Comparison of ENCODE assay signal across 21 mouse cellular contexts in genomic region chr3:137879313-137879712, GRCm38 (mm10). TPM values are rescaled to one million over a fixed set of nuclear protein-coding genes. Genes with fewer than 3 reads are reported as not detected.
A peak's percentile ranks its signal among the peaks of the same experiment; 100 is the strongest.
DNase-seq lines count a peak whose midpoint lies in the region; ATAC-seq and TF ChIP-seq lines count a peak whose summit lies in the region.
"Had no signal": no experiment of that assay in that cellular context is flagged by ENCODE, and none has a peak within 500 bp of the region (broad histone marks: within the 10 kb centered on the region; RNA-seq: fewer than 3 reads in every experiment).

No protein-coding gene starts in this region.

- H3K79me2 ChIP-seq in CH12.LX (replicated peaks; ENCODE audit: control insufficient read depth, extremely low read depth, insufficient read depth, poor library complexity, severe bottlenecking): no peaks in the 10 kb centered on the region

- intact Hi-C loops in heart, postnatal 25 days (cut with DNase I): no loop called here

- DNase-seq in 3T3-L1 (ENCODE audit: low read depth, low spot score): peak; percentile 57
- peak; percentile 88 for DNase-seq in CH12.LX (ENCODE audit: extremely low read depth)
- DNase-seq in cerebellum, postnatal 14 days: no peak
- no peak for DNase-seq in heart, postnatal 25 days (ENCODE audit: low spot score)
- DNase-seq in hindbrain, embryonic 14.5 days (ENCODE audit: low spot score): no peak
- no peak for DNase-seq in frontal cortex, postnatal 25 days (ENCODE audit: low spot score in 2 of 2)
- DNase-seq: adrenal gland, postnatal 10 days; cerebellum, adult 8-10 months; embryo, embryonic 11 days; kidney, adult 11 months; kidney, postnatal 10 days; layer of hippocampus, adult 9-11 months; lung, postnatal 36 days; thymus, adult 2 months had no signal

- H3K27me3 ChIP-seq in CH12.LX (replicated peaks): no peaks in the 10 kb centered on the region
- H3K27me3 ChIP-seq in liver, embryonic 15.5 days: no peaks in the 10 kb centered on the region
- no peaks in the 10 kb centered on the region for H3K27me3 ChIP-seq in hindbrain, embryonic 14.5 days (ENCODE audit: control insufficient read depth, insufficient read depth, low read length)
- H3K27me3 ChIP-seq: forebrain, embryonic 13.5 days; heart, embryonic 12.5 days; limb, embryonic 15.5 days; midbrain, embryonic 15.5 days had no signal

- H3K9ac ChIP-seq in CH12.LX (ENCODE audit: insufficient read depth, low read depth): no peak overlapping the region; the same call in 1 of the 2 replicates
- H3K9ac ChIP-seq in liver, embryonic 15.5 days: no peak overlapping the region
- H3K9ac ChIP-seq in hindbrain, embryonic 14.5 days: no peak overlapping the region
- H3K9ac ChIP-seq: forebrain, embryonic 13.5 days; heart, embryonic 12.5 days; limb, embryonic 15.5 days; midbrain, embryonic 15.5 days had no signal

- H3K36me3 ChIP-seq in CH12.LX (replicated peaks in 1 of 2; ENCODE audit: control insufficient read depth in 1 of 2, insufficient read depth in 1 of 2, low read length in 1 of 2): peaks cover 0 to 13% of the 10 kb centered on the region in 2 experiments
- H3K36me3 ChIP-seq in liver, embryonic 15.5 days (replicated peaks): 0 out of 2 replicates have a peak, but pooled peaks cover 3% of the 10 kb centered on the region
- no peaks in the 10 kb centered on the region for H3K36me3 ChIP-seq in hindbrain, embryonic 14.5 days (replicated peaks; ENCODE audit: control insufficient read depth, insufficient read depth)
- H3K36me3 ChIP-seq: midbrain, embryonic 15.5 days had no signal

- H3K4me3 ChIP-seq in CH12.LX (replicated peaks in 1 of 3; ENCODE audit: low read depth in 2 of 3, low read length in 2 of 3, poor library complexity in 1 of 3): no peak overlapping the region
- H3K4me3 ChIP-seq in bone marrow macrophage, adult 2 months (ENCODE audit: insufficient read depth, low read length): no peak overlapping the region
- H3K4me3 ChIP-seq in liver, embryonic 15.5 days (replicated peaks): no peak overlapping the region
- H3K4me3 ChIP-seq in hindbrain, embryonic 14.5 days (replicated peaks; ENCODE audit: low read length): no peak overlapping the region
- H3K4me3 ChIP-seq: forebrain, embryonic 13.5 days; heart, embryonic 12.5 days; hindbrain, embryonic 10.5 days; limb, embryonic 15.5 days; midbrain, embryonic 15.5 days had no signal

- no peak; the same call in none of the 2 replicates for TF ChIP-seq RAD21 in CH12.LX (IDR thresholded peaks at IDR 0.05; ENCODE audit: low read depth, low read length)

- peak overlapping the region; percentile 37 for H3K27ac ChIP-seq in CH12.LX (ENCODE audit: insufficient read depth, low read depth)
- H3K27ac ChIP-seq in bone marrow macrophage, adult 2 months (ENCODE audit: insufficient read depth, low read depth, low read length): peak overlapping the region; percentile 91
- no peak overlapping the region; the same call in 1 of the 2 replicates for H3K27ac ChIP-seq in liver, embryonic 15.5 days (replicated peaks)
- H3K27ac ChIP-seq in hindbrain, embryonic 14.5 days: no peak overlapping the region
- H3K27ac ChIP-seq: forebrain, embryonic 13.5 days; hindbrain, embryonic 10.5 days; limb, embryonic 15.5 days; midbrain, embryonic 15.5 days had no signal

- ATAC-seq in liver, embryonic 15.5 days (ENCODE audit: insufficient read depth): peak; percentile 37
- ATAC-seq in hindbrain, embryonic 14.5 days (ENCODE audit: low FRiP score): no peak
- ATAC-seq: forebrain, embryonic 13.5 days; midbrain, embryonic 15.5 days had no signal

- peak overlapping the region; percentile 27; the same call in 1 of the 2 replicates for H3K4me2 ChIP-seq in CH12.LX (ENCODE audit: insufficient read depth, low read depth, poor library complexity, severe bottlenecking)
- no peak overlapping the region for H3K4me2 ChIP-seq in liver, embryonic 15.5 days
- H3K4me2 ChIP-seq in hindbrain, embryonic 14.5 days (replicated peaks): no peak overlapping the region
- H3K4me2 ChIP-seq: forebrain, embryonic 13.5 days; heart, embryonic 12.5 days; limb, embryonic 15.5 days; midbrain, embryonic 15.5 days had no signal

- no peak for TF ChIP-seq CTCF in CH12.LX (conservative IDR thresholded peaks at IDR 0.05 in 1 of 2, IDR thresholded peaks at IDR 0.05 in 1 of 2; ENCODE audit: low read depth in 2 of 2, low read length in 2 of 2)
- no peak for TF ChIP-seq CTCF in bone marrow macrophage, adult 2 months (IDR thresholded peaks at IDR 0.05; ENCODE audit: low read depth, low read length)

- peaks cover 9% of the 10 kb centered on the region for H3K9me3 ChIP-seq in CH12.LX (replicated peaks; ENCODE audit: low read length)
- no peaks in the 10 kb centered on the region for H3K9me3 ChIP-seq in liver, embryonic 15.5 days (replicated peaks)
- no peaks in the 10 kb centered on the region for H3K9me3 ChIP-seq in hindbrain, embryonic 14.5 days (ENCODE audit: control insufficient read depth, low read length)
- H3K9me3 ChIP-seq: forebrain, embryonic 13.5 days; limb, embryonic 15.5 days; midbrain, embryonic 15.5 days had no signal

- peak; percentile 90 for TF ChIP-seq EP300 in CH12.LX (IDR thresholded peaks at IDR 0.05; ENCODE audit: low read length)

- in situ Hi-C loops in CH12.LX (cut with MboI; ENCODE audit: low pct_ligation_motif_present, low pct_unique_long_range_greater_than_20kb, low sequenced_read_pairs): no loop called here

- WGBS in liver, embryonic 15.5 days (ENCODE audit: insufficient replicate concordance): 35% methylated on average over 3 of the region's 3 CpGs
- WGBS in hindbrain, embryonic 14.5 days: 78% methylated on average over 3 of the region's 3 CpGs

- dilution Hi-C loops in CH12.LX (cut with MboI; ENCODE audit: extremely low pct_ligation_motif_present, extremely low pct_unique_long_range_greater_than_20kb, low sequenced_read_pairs): no loop called here

- TF ChIP-seq POLR2A in CH12.LX (IDR thresholded peaks at IDR 0.05; ENCODE audit: low read depth, low read length): no peak; the same call in 1 of the 2 replicates
- TF ChIP-seq POLR2A in bone marrow macrophage, adult 2 months (IDR thresholded peaks at IDR 0.05; ENCODE audit: borderline replicate concordance, low read depth, low read length): no peak

- peaks cover 11 to 24% of the 10 kb centered on the region in 2 experiments for H3K4me1 ChIP-seq in CH12.LX (ENCODE audit: control insufficient read depth in 1 of 2, insufficient read depth in 2 of 2)
- peaks cover 16% of the 10 kb centered on the region for H3K4me1 ChIP-seq in bone marrow macrophage, adult 2 months (ENCODE audit: control insufficient read depth, insufficient read depth, low read length)
- peaks cover 13% of the 10 kb centered on the region; the same call in 1 of the 2 replicates for H3K4me1 ChIP-seq in liver, embryonic 15.5 days (replicated peaks)
- H3K4me1 ChIP-seq in hindbrain, embryonic 14.5 days (replicated peaks; ENCODE audit: control insufficient read depth, insufficient read depth, low read length): no peaks in the 10 kb centered on the region
- H3K4me1 ChIP-seq: forebrain, embryonic 13.5 days; hindbrain, embryonic 10.5 days; limb, embryonic 15.5 days; midbrain, embryonic 15.5 days had no signal

TF ChIP-seq in CH12.LX, 34 proteins besides CTCF, POLR2A, EP300 and RAD21 (continues in another document):
- TF ChIP-seq ZC3H11A (IDR thresholded peaks at IDR 0.05; ENCODE audit: low read depth, low read length) (no peak), E2F4 (IDR thresholded peaks at IDR 0.05; ENCODE audit: insufficient replicate concordance, low read depth, low read length) (no peak), ZMIZ1 (IDR thresholded peaks at IDR 0.05; ENCODE audit: low read depth, low read length) (no peak), IRF4 (IDR thresholded peaks at IDR 0.05; ENCODE audit: low read depth, low read length) (peak; percentile 94), ZKSCAN1 (IDR thresholded peaks at IDR 0.05; ENCODE audit: borderline replicate concordance, low read depth, low read length) (no peak), USF1 (IDR thresholded peaks at IDR 0.05; ENCODE audit: low read depth, low read length) (no peak), MYC (IDR thresholded peaks at IDR 0.05; ENCODE audit: low read depth, low read length) (0 out of 2 replicates have a peak, but pooled peaks have one; percentile 62), ELF1 (IDR thresholded peaks at IDR 0.05; ENCODE audit: low read depth, low read length) (0 out of 2 replicates have a peak, but pooled peaks have one; percentile 8), MAZ (IDR thresholded peaks at IDR 0.05; ENCODE audit: low read depth, low read length) (no peak), ZNF384 (IDR thresholded peaks at IDR 0.05; ENCODE audit: low read depth, low read length) (no peak), MEF2A (IDR thresholded peaks at IDR 0.05; ENCODE audit: borderline replicate concordance, low read depth, low read length) (peak; percentile 77; the same call in 1 of the 2 replicates), JUND (conservative IDR thresholded peaks at IDR 0.05; ENCODE audit: low read depth, low read length) (peak; percentile 86; the same call in 1 of the 2 replicates)

RNA-seq across cellular contexts. Expression of gene Dnajb14, which starts 11.8 kb away (rescaled TPM):
- total RNA-seq in CH12.LX (2012; rRNA removed): 6.0 and 7.0 TPM in 2 replicates
- total RNA-seq in CH12.LX (2014; rRNA removed): 2.8 and 2.9 TPM in 2 replicates
- polyA plus RNA-seq in CH12.LX (2012; ENCODE audit: insufficient read length, low read depth): 4.4 and 6.4 TPM in 2 replicates
- polyA plus RNA-seq in bone marrow macrophage, adult 2 months (2012; ENCODE audit: insufficient read depth, insufficient read length, missing spikeins): 55.8 and 62.7 TPM in 2 replicates
- 3.8 and 4.5 TPM in 2 replicates for polyA plus RNA-seq in liver, embryonic 15.5 days (2015; fragmentation: Nextera tagmentation; extraction: Ambion mirVana)
- 10 to 100 TPM; 10.7 to 10.8 TPM for total RNA-seq in heart, postnatal 25 days (2021)
- polyA plus RNA-seq in hindbrain, embryonic 14.5 days (2014; fragmentation: Nextera tagmentation; extraction: Ambion mirVana): 19.1 and 19.8 TPM in 2 replicates

RNA-seq across cellular contexts. Expression of gene H2afz, which starts 15.0 kb away (rescaled TPM):
- total RNA-seq in CH12.LX (2012; rRNA removed): 3,347 and 4,299 TPM in 2 replicates
- total RNA-seq in CH12.LX (2014; rRNA removed): 4,409 and 4,907 TPM in 2 replicates
- polyA plus RNA-seq in CH12.LX (2012; ENCODE audit: insufficient read length, low read depth): 3,496 and 4,006 TPM in 2 replicates
- polyA plus RNA-seq in bone marrow macrophage, adult 2 months (2012; ENCODE audit: insufficient read depth, insufficient read length, missing spikeins): 619 and 702 TPM in 2 replicates
- 874 and 985 TPM in 2 replicates for polyA plus RNA-seq in liver, embryonic 15.5 days (2015; fragmentation: Nextera tagmentation; extraction: Ambion mirVana)
- total RNA-seq in heart, postnatal 25 days (2021): 10 to 100 TPM; 58.3 to 61.6 TPM
- 748 TPM in 2 replicates for polyA plus RNA-seq in hindbrain, embryonic 14.5 days (2014; fragmentation: Nextera tagmentation; extraction: Ambion mirVana)

RNA-seq across cellular contexts. Expression of gene Lamtor3, which starts 39.0 kb away (rescaled TPM):
- 146 and 169 TPM in 2 replicates for total RNA-seq in CH12.LX (2012; rRNA removed)
- 245 and 260 TPM in 2 replicates for total RNA-seq in CH12.LX (2014; rRNA removed)
- 147 and 155 TPM in 2 replicates for polyA plus RNA-seq in CH12.LX (2012; ENCODE audit: insufficient read length, low read depth)
- 104 and 110 TPM in 2 replicates for polyA plus RNA-seq in bone marrow macrophage, adult 2 months (2012; ENCODE audit: insufficient read depth, insufficient read length, missing spikeins)
- polyA plus RNA-seq in liver, embryonic 15.5 days (2015; fragmentation: Nextera tagmentation; extraction: Ambion mirVana): 52.1 and 53.8 TPM in 2 replicates
- 10 to 100 TPM; 92.8 to 96.6 TPM for total RNA-seq in heart, postnatal 25 days (2021)
- polyA plus RNA-seq in hindbrain, embryonic 14.5 days (2014; fragmentation: Nextera tagmentation; extraction: Ambion mirVana): 128 and 131 TPM in 2 replicates

Comparison
In these comparisons a context has a peak if more than half of its experiments do, and no peak if none do; other contexts are left out.
1. DNase-seq: peak in 3T3-L1 (single experiment) and CH12.LX (single experiment); none in cerebellum, postnatal 14 days (0 of 2), heart, postnatal 25 days (single experiment), hindbrain, embryonic 14.5 days (single experiment) and frontal cortex, postnatal 25 days (0 of 2).
2. H3K27ac ChIP-seq: peak in CH12.LX (single experiment) and bone marrow macrophage, adult 2 months (single experiment); none in liver, embryonic 15.5 days (single experiment) and hindbrain, embryonic 14.5 days (single experiment).